Mouse (Mus musculus) erythroblast, embryonic 14.5 days (primary cell): ENCODE measurements around the gene Muc16.

Experiments
- GATA1 ChIP-seq: IDR thresholded peaks from 2 replicates; pipeline ENCODE4 v1.6.1; 2012; ENCODE audit warnings: low read length, inconsistent platforms, mixed read lengths
- TAL1 ChIP-seq: IDR thresholded peaks from 3 replicates; pipeline ENCODE4 v1.6.1; 2012; ENCODE audit warnings: low read length, inconsistent platforms, mixed read lengths

DNA sequence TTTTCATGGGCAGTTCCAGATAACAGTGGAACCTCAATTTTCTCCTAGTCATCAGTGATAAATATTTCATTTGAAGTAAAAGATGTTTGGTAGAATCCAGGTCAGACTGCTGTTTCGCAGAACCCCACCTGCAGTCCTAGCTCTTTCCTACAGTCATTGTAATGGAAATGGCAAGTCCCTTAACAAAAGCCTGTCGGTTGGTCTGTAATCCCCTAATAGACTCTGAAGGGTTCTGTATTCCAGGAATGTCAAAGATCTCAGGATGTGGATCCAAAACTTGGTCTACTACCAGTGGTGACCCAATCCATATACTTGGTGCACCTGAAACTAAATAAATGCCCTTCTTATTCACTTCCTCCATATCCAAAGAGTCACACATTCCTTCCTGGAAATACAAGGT lies 76.0 kb downstream of the Muc16 start:
- TF ChIP-seq GATA1 (no peak), TAL1 (no peak)
